Mouse (Mus musculus) liver, adult 2 months (tissue): ENCODE measurements around the gene Epc2. TPM values are rescaled to one million over a fixed set of nuclear protein-coding genes. Genes with fewer than 3 reads are reported as not detected.
"Not testable (repeated sequence)": the region's sequence is repeated elsewhere in the genome, so short reads cannot be mapped to it uniquely, and the experiment has no call there.

ENCODE experiments used
- DNase-seq: peaks from one replicate; pipeline ENCODE4 v3.0.0-alpha.2; 2011; ENCODE audit warnings: low read depth, low spot score; ENCODE audit errors: extremely low read depth
- H3K27ac ChIP-seq: fragments of 200-500 bp; replicated peaks from 2 replicates; pipeline ENCODE4 v1.5.1; 2012; ENCODE audit warnings: low read depth, mild to moderate bottlenecking, control low read depth, inconsistent platforms, low read length; ENCODE audit not compliant: insufficient read depth
- H3K27me3 ChIP-seq: fragments of 200-500 bp; 2 replicates; pipeline ENCODE4 v1.6.1; 2012; ENCODE audit warnings: mild to moderate bottlenecking, moderate library complexity, low read length, inconsistent platforms; ENCODE audit not compliant: control insufficient read depth, insufficient read depth
- H3K36me3 ChIP-seq: fragments of 200-500 bp; 2 replicates; pipeline ENCODE4 v1.6.1; 2012; ENCODE audit warnings: low read length, inconsistent platforms; ENCODE audit not compliant: control insufficient read depth, insufficient read depth
- H3K4me1 ChIP-seq: fragments of 200-500 bp; 2 replicates; pipeline ENCODE4 v1.6.1; 2011; ENCODE audit warnings: low read length; ENCODE audit not compliant: control insufficient read depth, insufficient read depth
- H3K4me3 ChIP-seq: fragments of 200-500 bp; 2 replicates; pipeline ENCODE4 v1.5.1; 2011; ENCODE audit warnings: low read depth, mild to moderate bottlenecking, control low read depth, low read length, moderate library complexity; ENCODE audit not compliant: insufficient read depth
- H3K79me2 ChIP-seq: fragments of 200-500 bp; 2 replicates; pipeline ENCODE4 v1.6.1; 2012; ENCODE audit warnings: inconsistent platforms, mild to moderate bottlenecking, low read length, moderate library complexity; ENCODE audit not compliant: control insufficient read depth, insufficient read depth
- H3K9ac ChIP-seq: fragments of 200-500 bp; 2 replicates; pipeline ENCODE4 v1.6.1; 2012; ENCODE audit warnings: low read depth, mild to moderate bottlenecking, control low read depth, inconsistent platforms, low read length
- CTCF ChIP-seq: fragments of 200-500 bp; IDR thresholded peaks from 2 replicates; pipeline ENCODE4 v1.5.1; 2011; ENCODE audit warnings: low read depth, low read length, control low read depth
- POLR2A ChIP-seq: fragments of 200-500 bp; IDR thresholded peaks from 2 replicates; pipeline ENCODE4 v1.6.1; 2011; ENCODE audit warnings: low read length, control low read depth; ENCODE audit not compliant: insufficient read depth; ENCODE audit errors: extremely low read depth
- WGBS: fragments of 180-500 bp; shearing (Covaris S2); methylation state at CpG from one replicate; pipeline ENCODE4 v1.1.7; 2018; 5-methylcytosine and 5-hydroxymethylcytosine counted together
- polyA plus RNA-seq: library from polyadenylated mRNA; depleted of rRNA; stranded (reverse); fragments of >200 nt; gene quantifications from 2 replicates; pipeline ENCODE4 v1.2.3, GENCODE M21; 2012
- total RNA-seq: library from RNA; depleted of rRNA; stranded (reverse); fragments of >200 nt; gene quantifications from 2 replicates; pipeline ENCODE4 v1.2.3, GENCODE M21; 2014

Gene Epc2
- total and polyA plus RNA-seq, 2 experiments: 2.5 to 14.1 TPM

DNA sequence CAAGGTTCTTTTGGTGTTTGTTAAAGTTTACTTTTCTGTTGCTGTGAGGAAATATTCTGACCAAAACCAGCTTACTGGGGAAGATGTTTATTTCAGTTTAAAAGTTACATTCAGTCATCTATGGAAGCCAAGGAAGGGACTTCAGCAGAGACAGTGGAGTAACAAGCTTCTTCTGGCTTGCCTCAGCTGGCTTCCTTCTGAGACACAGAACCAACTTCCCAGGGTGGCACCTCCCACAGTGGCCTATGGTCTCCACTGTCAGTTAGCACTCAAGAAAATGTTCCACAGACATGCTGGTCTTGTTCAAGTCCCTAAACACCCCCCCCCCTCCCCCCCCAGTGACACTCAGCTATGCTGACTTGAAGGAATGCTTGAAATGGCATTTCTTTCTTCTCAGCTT, 30.9 kb downstream of the Epc2 start:
- Histone ChIP-seq H3K27ac (no peak overlapping the region), H3K36me3 (no peaks in the 10 kb centered on the region), H3K9ac (no peak overlapping the region), H3K4me1 (peaks cover 2% of the 10 kb centered on the region; the same call in 1 of the 2 replicates), H3K27me3 (no peaks in the 10 kb centered on the region), H3K79me2 (peaks cover 9% of the 10 kb centered on the region; the same call in 1 of the 2 replicates), H3K4me3 (no peak overlapping the region)
- TF ChIP-seq POLR2A (no peak), CTCF (no peak)
- peak; percentile 52 for DNase-seq

DNA sequence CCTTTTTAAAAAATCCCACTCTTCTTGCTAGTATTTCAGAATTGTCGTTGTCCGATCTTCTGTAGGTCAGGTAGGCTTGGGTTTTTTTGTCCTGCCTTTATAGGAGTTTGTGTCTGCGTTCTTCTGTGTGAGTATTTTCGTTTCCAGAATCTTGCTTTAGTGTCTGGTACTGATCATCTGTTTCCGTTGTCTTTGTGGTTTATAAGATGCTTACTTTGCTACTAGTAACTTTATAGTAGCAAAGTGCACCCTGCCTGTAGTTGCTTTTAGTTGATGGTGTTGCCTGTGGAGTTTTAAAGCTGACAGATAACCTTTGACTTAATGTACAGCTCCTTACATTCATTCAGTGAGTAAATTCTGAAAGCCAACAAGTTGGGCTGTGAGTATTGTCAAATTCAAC, 32.1 kb downstream of the Epc2 start:
- Histone ChIP-seq H3K27ac (no peak overlapping the region), H3K9ac (no peak overlapping the region), H3K4me3 (no peak overlapping the region), H3K4me1 (peaks cover 2% of the 10 kb centered on the region; the same call in 1 of the 2 replicates), H3K79me2 (peaks cover 9% of the 10 kb centered on the region; the same call in 1 of the 2 replicates), H3K27me3 (no peaks in the 10 kb centered on the region), H3K36me3 (no peaks in the 10 kb centered on the region)
- 94% methylated on average over 5 of the region's 5 CpGs for WGBS
- DNase-seq: no peak
- TF ChIP-seq POLR2A (no peak), CTCF (no peak)

DNA sequence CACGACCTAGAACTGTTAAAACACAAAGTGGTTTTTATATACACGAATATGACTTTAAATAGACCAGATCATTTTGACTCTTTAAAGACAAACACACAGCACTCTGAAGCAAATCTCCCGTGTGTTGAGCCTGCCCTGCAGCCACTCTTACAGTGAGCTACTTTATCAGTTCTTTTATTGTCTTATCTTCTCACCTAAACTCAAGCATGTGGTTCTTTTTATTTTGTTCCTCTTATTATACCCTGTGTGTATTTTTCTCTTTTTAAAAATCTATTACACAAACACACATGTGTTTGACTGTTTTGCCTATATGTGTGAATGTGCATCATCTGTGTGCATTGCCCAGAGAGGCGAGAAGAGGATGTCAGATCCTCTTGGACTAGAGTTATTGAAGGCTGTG, 50.1 kb downstream of the Epc2 start:
- WGBS: 43% methylated on average over 4 of the region's 4 CpGs
- no peak overlapping the region for H3K4me3 ChIP-seq
- no peaks in the 10 kb centered on the region for H3K36me3 ChIP-seq
- no peaks in the 10 kb centered on the region for H3K27me3 ChIP-seq
- H3K4me1 ChIP-seq: peaks cover 7% of the 10 kb centered on the region; the same call in 1 of the 2 replicates
- H3K27ac ChIP-seq: no peak overlapping the region
- H3K9ac ChIP-seq: no peak overlapping the region
- no peak for DNase-seq
- peaks cover 4% of the 10 kb centered on the region; the same call in 1 of the 2 replicates for H3K79me2 ChIP-seq
- TF ChIP-seq POLR2A: no peak
- no peak for TF ChIP-seq CTCF

DNA sequence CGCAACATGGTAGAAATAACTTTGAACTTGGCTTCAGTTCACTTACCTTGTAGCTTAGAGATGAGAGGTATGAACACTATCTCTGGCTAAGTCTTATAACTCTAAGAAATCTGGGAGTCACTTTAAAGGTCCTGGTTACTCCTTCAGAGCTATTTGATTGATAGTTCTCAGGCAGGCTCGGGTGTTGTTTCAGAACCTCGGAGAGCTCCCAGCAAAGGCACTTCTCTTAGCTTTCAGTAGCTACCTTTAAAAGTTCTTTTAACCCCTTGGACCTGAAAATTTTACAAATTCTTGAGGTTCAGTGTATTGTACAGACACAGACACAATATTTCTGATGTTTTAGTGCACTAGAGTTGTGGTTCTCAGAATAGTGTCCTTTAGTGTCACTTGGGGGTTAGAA, 52.3 kb downstream of the Epc2 start:
- no peaks in the 10 kb centered on the region; the same call in 1 of the 2 replicates for H3K4me1 ChIP-seq
- H3K27me3 ChIP-seq: no peaks in the 10 kb centered on the region
- no peak overlapping the region for H3K4me3 ChIP-seq
- no peak overlapping the region for H3K27ac ChIP-seq
- H3K36me3 ChIP-seq: no peaks in the 10 kb centered on the region
- no peak overlapping the region for H3K9ac ChIP-seq
- TF ChIP-seq CTCF (no peak), POLR2A (no peak)
- peaks cover 3% of the 10 kb centered on the region; the same call in 1 of the 2 replicates for H3K79me2 ChIP-seq
- whole genome bisulfite sequencing: 61% methylated on average over 3 of the region's 3 CpGs
- no peak for DNase-seq

DNA sequence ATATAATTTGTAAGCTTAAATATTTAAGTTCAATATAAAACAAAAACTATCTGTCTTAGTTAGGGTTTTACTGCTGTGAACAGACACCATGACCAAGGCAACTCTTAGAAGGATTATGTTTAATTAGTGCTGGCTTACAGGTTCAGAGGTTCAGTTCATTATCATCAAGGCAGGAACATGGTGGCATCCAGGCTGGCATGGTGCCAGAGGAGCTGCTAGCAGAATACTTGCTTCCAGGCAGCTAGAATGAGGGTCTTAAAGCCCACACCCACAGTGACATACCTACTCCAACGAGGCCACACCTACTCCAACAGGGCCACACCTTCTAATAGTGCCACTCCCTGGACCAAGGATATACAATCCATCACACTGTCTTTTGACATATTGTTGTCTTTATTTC, 53.9 kb downstream of the Epc2 start:
- not testable (repeated sequence) for H3K4me3 ChIP-seq, H3K79me2 ChIP-seq, H3K27me3 ChIP-seq, H3K36me3 ChIP-seq, H3K27ac ChIP-seq, H3K4me1 ChIP-seq, DNase-seq, H3K9ac ChIP-seq
- 96% methylated on average over 1 of the region's 1 CpGs for WGBS

DNA sequence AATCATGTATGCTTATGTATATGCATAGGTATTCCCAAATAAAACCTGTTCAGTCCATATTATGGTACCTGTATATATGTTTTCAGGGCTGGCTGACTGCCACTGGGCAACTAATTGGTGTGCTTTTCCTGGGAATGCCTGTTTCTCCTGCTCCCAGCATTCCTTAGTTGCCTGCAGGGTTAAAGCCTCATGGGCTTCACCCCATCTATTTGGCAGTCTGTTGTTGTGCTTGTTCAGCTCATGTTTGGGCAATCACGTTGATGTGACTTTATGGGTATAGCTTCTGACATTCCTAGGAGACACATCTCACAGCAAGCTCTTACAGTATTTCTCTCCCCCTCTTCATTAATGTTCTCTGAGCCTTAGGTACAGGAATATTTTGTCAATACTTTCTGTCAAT, 59.5 kb downstream of the Epc2 start:
- TF ChIP-seq CTCF (no peak), POLR2A (no peak)

More for the DNA sequence above, 59.5 kb downstream of the Epc2 start:
- Histone ChIP-seq H3K36me3 (no peaks in the 10 kb centered on the region), H3K79me2 (peaks cover 5% of the 10 kb centered on the region; the same call in 1 of the 2 replicates), H3K4me3 (no peak overlapping the region), H3K9ac (no peak overlapping the region), H3K27me3 (no peaks in the 10 kb centered on the region), H3K4me1 (peaks cover 2% of the 10 kb centered on the region; the same call in 1 of the 2 replicates), H3K27ac (no peak overlapping the region)
- DNase-seq: no peak
- 24% methylated on average over 1 of the region's 1 CpGs for WGBS
